Mouse (Mus musculus) CH12.LX (cell line): ENCODE results near the gene Ptprg.

Experiments used
- BHLHE40 ChIP-seq: IDR thresholded peaks from 2 replicates; pipeline ENCODE4 v1.6.1; 2011; ENCODE audit warnings: mild to moderate bottlenecking, low read depth, low read length, improper control_type of control experiment
- CHD2 ChIP-seq: IDR thresholded peaks from 2 replicates; pipeline ENCODE4 v1.6.1; 2011; ENCODE audit warnings: low read length, improper control_type of control experiment
- CTCF ChIP-seq, 2 experiments: IDR thresholded peaks in 1 of 2; conservative IDR thresholded peaks in 1 of 2; 2 replicates each; pipeline ENCODE4 v1.5.1; 2011 to 2012; ENCODE audit warnings: low read depth in 2 of 2, low read length in 2 of 2, improper control_type of control experiment in 1 of 2, inconsistent platforms in 1 of 2, mild to moderate bottlenecking in 1 of 2, moderate library complexity in 1 of 2
- MAFK ChIP-seq: IDR thresholded peaks from 2 replicates; pipeline ENCODE4 v1.6.1; 2011; ENCODE audit warnings: low read length, improper control_type of control experiment; ENCODE audit not compliant: insufficient replicate concordance
- USF1 ChIP-seq: IDR thresholded peaks from 2 replicates; pipeline ENCODE4 v1.6.1; 2014; ENCODE audit warnings: low read depth, mild to moderate bottlenecking, inconsistent platforms, low read length, improper control_type of control experiment

- TF ChIP-seq CTCF (conservative IDR thresholded peaks at IDR 0.05 in 1 of 2, IDR thresholded peaks at IDR 0.05 in 1 of 2; ENCODE audit: low read depth in 2 of 2, low read length in 2 of 2) (no peak), CHD2 (no peak), BHLHE40 (no peak), MAFK (no peak), USF1 (no peak)
Observed at GRCm38 (mm10) chr14:12189717-12190600, 636.6 kb downstream of the Ptprg start.
